Mouse (Mus musculus) thymus, postnatal 4 days (tissue): ENCODE data around the gene Dennd1a.

Experiments used
- DNase-seq: peaks from one replicate; pipeline ENCODE4 v3.0.0; 2021

The Dennd1a gene

GRCm38 (mm10) chr2:37853878-37854435, 433.2 kb downstream of the Dennd1a start:
- no peak for DNase-seq

DNA sequence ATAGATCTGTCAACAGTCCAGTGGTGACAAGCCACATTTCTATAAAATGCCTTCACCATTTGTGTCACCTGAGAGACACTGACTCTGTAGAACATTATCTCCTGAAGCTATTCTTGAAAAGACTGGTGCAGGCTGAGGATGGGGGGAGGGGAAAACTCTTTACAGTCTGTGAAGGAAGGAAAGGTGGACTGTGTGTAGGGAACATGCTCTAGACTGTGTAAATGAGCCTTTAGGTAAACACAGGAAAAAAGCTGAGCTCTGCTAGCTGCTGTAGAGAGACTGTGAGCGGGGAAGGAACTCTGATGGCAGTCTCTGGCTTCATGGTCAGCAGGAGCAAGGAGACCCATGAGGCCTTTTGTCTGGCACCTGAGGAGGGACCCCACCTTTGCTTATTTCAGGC, 436.6 kb downstream of the Dennd1a start:
- DNase-seq, result no peak

DNA sequence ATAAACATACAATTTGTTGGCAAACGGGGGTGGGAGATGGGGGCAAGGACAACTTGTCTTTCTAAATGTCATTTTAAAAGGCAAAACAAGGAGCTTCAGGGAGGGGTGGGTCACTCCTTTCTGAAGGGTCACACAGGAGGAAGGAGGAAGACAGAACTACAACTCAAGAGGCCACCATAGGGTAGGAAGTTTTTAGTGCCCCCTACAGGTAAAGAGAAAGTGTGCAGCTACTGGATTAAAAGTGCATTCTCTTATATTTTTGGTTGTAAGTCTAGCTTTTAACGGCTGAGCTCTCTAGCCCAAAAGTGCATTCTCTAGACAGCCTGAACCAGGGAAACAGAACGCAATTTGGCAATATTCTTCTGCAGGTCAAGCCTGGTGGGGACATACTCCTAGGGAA, 437.8 kb downstream of the Dennd1a start:
- DNase-seq, result no peak

GRCm38 (mm10) chr2:37842719-37843118, 444.5 kb downstream of the Dennd1a start:
- DNase-seq, result no peak

DNA sequence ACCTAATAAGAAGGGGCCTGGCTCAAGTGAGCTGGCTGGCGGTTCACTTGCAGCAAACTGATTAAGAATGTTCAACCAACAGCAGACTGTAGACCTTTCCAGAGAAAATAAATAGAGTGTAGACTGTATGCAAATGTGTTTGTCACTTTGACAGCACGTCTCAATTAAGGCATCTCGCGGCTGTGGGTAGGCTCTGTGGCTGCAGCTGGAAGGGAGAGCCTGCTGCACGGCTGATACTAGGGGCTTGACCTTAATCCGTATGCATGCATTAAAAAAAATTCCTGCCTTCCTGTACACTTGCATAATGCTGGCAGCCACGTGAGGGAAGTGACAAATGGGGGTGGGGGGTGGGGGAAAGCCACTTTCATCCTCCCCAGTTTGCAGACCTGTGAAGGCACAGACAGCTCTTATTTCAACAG, 445.0 kb downstream of the Dennd1a start:
- DNase-seq, result no peak

GRCm38 (mm10) chr2:37839922-37840321, 447.3 kb downstream of the Dennd1a start:
- no peak for DNase-seq

GRCm38 (mm10) chr2:37838202-37838984, 448.8 kb downstream of the Dennd1a start:
- no peak for DNase-seq

- DNase-seq, result no peak
Observed at GRCm38 (mm10) chr2:37837542-37837941, 449.6 kb downstream of the Dennd1a start.

GRCm38 (mm10) chr2:37836926-37837325, 450.3 kb downstream of the Dennd1a start:
- DNase-seq, result no peak

DNA sequence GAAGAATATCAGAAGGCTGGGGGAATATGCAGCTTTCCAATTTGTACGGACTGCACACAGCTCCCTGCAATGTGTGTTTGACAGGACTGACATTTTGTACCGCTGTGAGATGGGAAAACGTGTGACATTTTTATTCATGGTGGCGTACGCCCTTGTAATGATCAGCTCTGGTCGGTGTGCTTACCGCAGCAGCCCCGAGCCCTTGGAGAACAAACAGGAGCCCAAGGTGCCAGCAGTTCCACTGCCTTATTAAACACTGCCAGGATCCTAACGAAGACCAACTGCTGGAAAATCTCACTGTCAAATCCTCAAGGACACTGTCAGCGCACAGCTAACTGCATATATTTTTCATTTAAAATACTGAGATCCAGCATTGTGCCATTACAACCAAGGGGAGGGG, 454.9 kb downstream of the Dennd1a start:
- no peak for DNase-seq

- peak; percentile 43 for DNase-seq
Observed at GRCm38 (mm10) chr2:37829758-37830275, 457.4 kb downstream of the Dennd1a start.

GRCm38 (mm10) chr2:37823826-37824225, 463.4 kb downstream of the Dennd1a start:
- no peak for DNase-seq

DNA sequence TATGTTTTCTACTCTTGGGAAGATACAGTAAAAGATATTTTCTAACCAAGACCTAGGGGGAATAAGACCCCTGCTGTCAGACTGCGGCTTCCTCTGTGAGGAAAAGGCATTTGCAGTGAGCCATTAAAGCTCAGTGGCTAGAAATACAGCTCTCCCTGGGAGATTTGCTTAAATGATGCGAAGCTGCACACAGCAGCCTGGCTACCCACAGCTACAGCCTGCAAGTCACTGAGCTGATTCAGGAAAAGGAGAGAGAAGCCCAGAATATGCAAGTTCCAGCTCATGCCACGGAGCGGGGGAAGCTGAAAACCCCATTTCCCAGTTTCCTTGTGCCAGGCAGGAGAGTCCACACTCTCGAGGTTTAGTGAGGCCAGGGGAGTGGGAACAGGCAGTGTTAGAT, 465.1 kb downstream of the Dennd1a start:
- no peak for DNase-seq

DNA sequence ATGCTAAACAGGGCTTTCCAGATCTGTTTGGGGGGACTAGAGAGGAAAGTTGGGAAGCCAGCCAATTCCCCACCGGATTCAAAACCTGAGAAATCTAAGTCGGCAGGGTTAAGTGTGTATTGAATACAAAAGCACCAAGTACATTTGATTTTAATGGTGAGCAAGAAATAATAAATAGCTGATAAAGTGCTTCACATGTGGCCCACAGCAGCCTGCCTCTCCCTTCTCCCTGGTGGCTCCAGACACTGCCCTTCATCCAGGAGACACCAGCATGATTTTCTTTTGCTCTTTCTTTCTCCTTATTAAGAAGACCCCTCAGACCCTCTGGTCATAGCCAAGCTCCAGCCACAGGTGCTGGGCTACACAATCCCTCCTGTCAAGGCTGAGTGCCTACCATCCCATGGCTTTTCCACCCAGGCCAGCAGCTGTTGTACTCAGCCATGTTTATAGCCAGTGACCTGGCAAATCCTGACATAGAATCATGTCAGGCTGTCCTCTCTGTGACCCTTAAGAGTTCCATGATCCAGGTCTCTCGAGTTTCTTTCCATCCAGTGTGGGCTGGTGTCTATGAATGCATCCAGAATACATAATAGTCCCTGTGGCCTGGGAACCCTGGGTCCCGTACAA, 467.6 kb downstream of the Dennd1a start:
- DNase-seq, result no peak

- no peak for DNase-seq
Observed at GRCm38 (mm10) chr2:37818761-37819525, 468.2 kb downstream of the Dennd1a start.

- DNase-seq, result peak; percentile 81
Observed at GRCm38 (mm10) chr2:37815676-37816075, 471.5 kb downstream of the Dennd1a start.

DNA sequence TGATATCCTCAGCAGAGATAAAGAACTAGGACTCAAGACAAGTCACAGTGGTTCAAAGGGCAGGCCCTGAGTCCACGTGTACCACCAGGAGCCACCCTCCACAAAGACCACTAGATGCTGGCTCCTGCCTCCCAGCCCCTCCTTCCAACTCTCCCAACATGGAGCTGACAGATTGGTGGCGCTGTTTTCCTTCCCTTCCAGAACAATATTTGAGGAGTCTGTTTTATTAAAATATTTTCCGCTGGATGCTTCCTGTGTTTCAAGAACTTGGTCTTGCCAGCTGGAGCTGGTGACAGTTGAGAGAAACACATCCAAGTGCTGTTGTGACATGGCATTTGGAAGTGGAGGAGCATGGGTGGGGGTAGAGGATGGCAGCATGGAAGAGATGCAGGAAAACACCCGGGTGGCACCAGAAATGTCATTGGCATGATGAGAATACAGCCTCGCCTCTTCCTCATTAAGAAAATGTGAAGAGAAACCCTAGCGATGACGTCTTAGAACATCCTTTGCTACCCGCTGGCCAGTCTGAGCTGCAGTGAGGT, 472.3 kb downstream of the Dennd1a start:
- no peak for DNase-seq

DNA sequence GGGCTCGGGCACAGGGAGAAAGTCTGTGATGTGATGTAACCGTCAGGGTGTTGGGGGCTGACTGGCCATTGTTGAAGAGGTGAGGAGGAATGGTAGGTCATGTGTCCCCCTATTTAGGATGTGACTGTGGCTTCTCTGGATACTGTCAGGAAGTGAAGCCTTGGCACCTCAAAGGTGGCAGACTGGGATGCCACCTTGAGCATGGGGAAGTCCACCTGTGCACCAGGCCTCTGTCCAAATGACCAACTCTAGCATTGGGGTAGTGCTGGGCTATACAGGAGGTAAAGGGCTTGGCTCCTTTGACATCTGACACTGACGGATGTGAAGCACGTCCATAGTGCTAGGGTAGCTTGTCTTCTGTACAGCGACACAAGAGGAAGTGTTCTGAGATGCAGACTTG, 474.8 kb downstream of the Dennd1a start:
- DNase-seq, result no peak

DNA sequence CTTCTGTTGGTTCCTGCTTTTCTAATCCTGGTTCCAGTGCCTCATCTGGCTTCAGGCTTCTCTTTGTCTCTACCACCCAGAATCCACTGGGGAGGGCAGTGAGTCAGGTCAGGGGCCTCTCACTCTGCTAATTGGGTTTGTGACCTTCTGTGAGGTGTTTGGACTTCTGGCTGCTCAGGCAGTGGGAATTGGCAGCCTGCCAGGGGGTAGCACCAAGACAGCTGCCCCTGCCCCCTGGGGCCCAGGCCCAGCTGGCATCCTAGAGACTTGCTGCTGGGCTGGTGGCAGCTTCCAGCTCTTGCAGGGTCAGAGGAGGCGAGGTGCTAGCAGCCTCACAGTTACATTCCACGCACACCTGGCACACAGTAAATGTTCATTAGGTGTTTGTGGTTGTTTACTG, 475.5 kb downstream of the Dennd1a start:
- no peak for DNase-seq

GRCm38 (mm10) chr2:37802610-37803212, 484.5 kb downstream of the Dennd1a start:
- peak; percentile 76 for DNase-seq

- DNase-seq, result no peak
Observed at GRCm38 (mm10) chr2:37801687-37802086, 485.5 kb downstream of the Dennd1a start.

GRCm38 (mm10) chr2:37799137-37799536, 488.1 kb downstream of the Dennd1a start:
- no peak for DNase-seq
